Mouse (Mus musculus): ENCODE results near the gene Hspa13. TPM values are rescaled to one million over a fixed set of nuclear protein-coding genes. Genes with fewer than 3 reads are reported as not detected.

Gene Hspa13
- polyA plus RNA-seq, 1 experiment from 2014 or later: 38.2 TPM

Small RNA genes lying within 50 kb of the gene (microRNA-seq; reads per million reads assigned to microRNA genes)
- gene Gm22923: not detected

Other genes with a start within 250 kb of the Hspa13 start
- not detected in 2 replicates for gene Lipi, start 181.0 kb downstream of the Hspa13 start, polyA plus RNA-seq (2015; fragmentation: Nextera tagmentation; extraction: Ambion mirVana)
- gene Rbm11, start 174.3 kb downstream of the Hspa13 start, polyA plus RNA-seq (2015; fragmentation: Nextera tagmentation; extraction: Ambion mirVana): 0.89 and 1.1 TPM in 2 replicates